Mouse (Mus musculus) limb, embryonic 10.5 days (tissue): ENCODE results near the gene Lrrc10b. TPM values are rescaled to one million over a fixed set of nuclear protein-coding genes. Genes with fewer than 3 reads are reported as not detected.

Experiments used
- DNase-seq: peaks from one replicate; pipeline ENCODE4 v3.0.0-alpha.2; 2017; ENCODE audit warnings: low spot score
- H3K27ac ChIP-seq: fragments of 300-500 bp; sonication (generic); 2 replicates; pipeline ENCODE4 v1.5.1; 2016; ENCODE audit warnings: mild to moderate bottlenecking
- H3K27me3 ChIP-seq: fragments of 300-500 bp; sonication (generic); 2 replicates; pipeline ENCODE4 v1.6.1; 2016; ENCODE audit warnings: low read depth, mild to moderate bottlenecking; ENCODE audit not compliant: poor library complexity, severe bottlenecking
- H3K36me3 ChIP-seq: fragments of 300-500 bp; sonication (generic); 2 replicates; pipeline ENCODE4 v1.6.1; 2016; ENCODE audit warnings: mild to moderate bottlenecking, moderate library complexity
- H3K4me1 ChIP-seq: fragments of 300-500 bp; sonication (generic); 2 replicates; pipeline ENCODE4 v1.6.1; 2016
- H3K4me3 ChIP-seq: fragments of 300-500 bp; sonication (generic); 2 replicates; pipeline ENCODE4 v1.5.1; 2016; ENCODE audit warnings: mild to moderate bottlenecking, moderate library complexity
- H3K9me3 ChIP-seq: fragments of 300-500 bp; sonication (generic); replicated peaks from 2 replicates; pipeline ENCODE4 v1.6.1; 2016; ENCODE audit warnings: mild to moderate bottlenecking
- WGBS: fragments of 180-500 bp; shearing (Covaris S2); methylation state at CpG from one replicate; pipeline ENCODE4 v1.1.7; 2016; 5-methylcytosine and 5-hydroxymethylcytosine counted together
- polyA plus RNA-seq: library from polyadenylated mRNA; unstranded; fragments of >200 nt; fragmentation: Nextera tagmentation; extraction: Ambion mirVana; gene quantifications from 2 replicates; pipeline ENCODE4 v1.2.1, GENCODE M21; 2016

Gene Lrrc10b
- 0.11 TPM in 1 of 2 replicates, not detected in the other for polyA plus RNA-seq

DNA sequence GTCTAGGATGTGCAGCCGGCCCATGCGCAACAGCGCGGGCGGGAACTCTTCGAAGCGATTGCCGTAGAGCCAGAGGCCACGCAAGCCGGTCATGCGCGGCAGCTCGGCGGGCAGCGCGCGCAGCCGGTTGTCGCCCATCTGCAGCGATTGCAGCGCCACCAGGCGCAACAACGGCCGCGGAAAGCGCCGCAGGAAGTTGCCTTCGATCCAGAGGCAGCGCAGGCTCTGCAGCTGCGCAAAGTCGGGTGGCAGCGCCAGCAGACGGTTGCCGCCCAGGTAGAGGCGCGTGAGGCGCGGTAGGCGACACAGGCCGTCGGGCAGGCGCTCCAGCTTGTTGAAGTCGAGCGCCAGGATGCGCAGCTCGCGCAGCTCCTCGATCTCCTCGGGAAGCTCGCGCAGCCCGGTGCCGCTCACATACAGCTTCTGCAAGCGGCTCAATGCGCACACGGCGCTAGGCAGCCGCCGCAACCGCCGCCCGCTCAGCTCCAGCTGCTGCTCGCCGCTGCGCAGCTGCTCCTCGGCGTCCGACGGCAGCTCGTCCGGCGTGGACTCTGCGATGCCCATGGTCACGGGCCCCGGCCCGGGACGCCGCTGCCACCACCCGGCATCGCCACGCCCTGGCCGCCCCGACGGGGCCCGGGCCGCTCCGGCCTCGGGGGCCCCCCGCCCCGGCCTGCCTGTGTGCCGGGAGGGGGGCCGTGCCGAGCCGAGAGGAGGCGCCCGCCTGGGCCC lies at the start of gene Lrrc10b:
TSS of gene Lrrc10b (minus strand) at position 722 of the 732 bp plus-strand sequence.
- peaks cover 20% of the 10 kb centered on the region for H3K4me1 ChIP-seq
- no peaks in the 10 kb centered on the region for H3K36me3 ChIP-seq
- H3K9me3 ChIP-seq: no peaks in the 10 kb centered on the region
- WGBS: under 1% methylated on average over 96 of the region's 96 CpGs
- peak within 1 kb of the TSS; percentile 61 for H3K4me3 ChIP-seq
- peak within 1 kb of the TSS; percentile 63 for H3K27ac ChIP-seq
- H3K27me3 ChIP-seq: peaks cover 100% of the 10 kb centered on the region
- peak; percentile 80 for DNase-seq

DNA sequence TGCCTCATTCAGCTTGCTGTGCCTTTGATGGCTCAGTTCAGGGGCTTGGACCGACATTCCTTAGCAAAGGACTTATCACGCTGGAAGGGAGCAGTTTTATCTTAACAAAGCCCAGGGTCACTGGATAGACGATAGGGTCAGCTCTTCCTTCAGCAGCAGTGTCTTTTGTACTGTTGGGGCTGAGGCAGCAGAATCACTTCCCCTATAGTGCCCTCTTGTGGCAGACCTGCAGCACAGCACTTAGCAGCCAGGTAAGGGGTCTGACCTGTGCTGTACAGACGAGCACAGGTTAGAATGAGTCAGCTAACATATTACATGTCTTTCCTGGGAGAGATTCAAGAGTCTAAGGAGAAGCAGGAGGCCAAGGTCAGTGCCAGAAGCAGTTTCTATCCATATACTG lies 45.3 kb upstream of the Lrrc10b start:
- Histone ChIP-seq H3K4me1 (0 out of 2 replicates have a peak, but pooled peaks cover under 1% of the 10 kb centered on the region), H3K4me3 (no peak overlapping the region), H3K36me3 (peaks cover 80% of the 10 kb centered on the region), H3K27me3 (no peaks in the 10 kb centered on the region), H3K9me3 (no peaks in the 10 kb centered on the region), H3K27ac (no peak overlapping the region)
- DNase-seq: peak; percentile 62
- 18% methylated on average over 4 of the region's 4 CpGs for WGBS

DNA sequence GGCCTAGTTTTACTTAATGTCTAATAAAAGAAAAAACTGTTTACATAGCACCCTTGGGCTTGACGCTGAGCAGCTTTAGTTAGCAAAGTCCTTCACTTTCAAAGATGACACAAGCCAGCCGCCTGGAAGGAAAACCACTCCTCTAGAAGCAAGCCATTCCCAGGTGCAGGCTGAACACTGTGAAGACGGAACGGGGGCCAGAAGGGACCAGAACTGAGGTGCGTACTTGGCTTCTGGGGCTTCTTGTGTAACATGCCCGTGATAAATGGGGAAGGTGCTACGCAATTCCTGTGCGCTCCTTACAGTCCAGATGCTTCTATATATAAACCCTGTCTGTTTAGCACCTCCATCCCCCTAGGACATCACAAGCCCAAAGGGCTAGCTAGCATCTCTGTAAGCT lies 43.3 kb upstream of the Lrrc10b start:
- H3K36me3 ChIP-seq: peaks cover 62% of the 10 kb centered on the region
- 95% methylated on average over 8 of the region's 8 CpGs for WGBS
- no peaks in the 10 kb centered on the region for H3K27me3 ChIP-seq
- 0 out of 2 replicates have a peak, but pooled peaks cover 4% of the 10 kb centered on the region for H3K4me1 ChIP-seq
- H3K4me3 ChIP-seq: no peak overlapping the region
- no peak overlapping the region for H3K27ac ChIP-seq
- DNase-seq: no peak
- no peaks in the 10 kb centered on the region for H3K9me3 ChIP-seq

DNA sequence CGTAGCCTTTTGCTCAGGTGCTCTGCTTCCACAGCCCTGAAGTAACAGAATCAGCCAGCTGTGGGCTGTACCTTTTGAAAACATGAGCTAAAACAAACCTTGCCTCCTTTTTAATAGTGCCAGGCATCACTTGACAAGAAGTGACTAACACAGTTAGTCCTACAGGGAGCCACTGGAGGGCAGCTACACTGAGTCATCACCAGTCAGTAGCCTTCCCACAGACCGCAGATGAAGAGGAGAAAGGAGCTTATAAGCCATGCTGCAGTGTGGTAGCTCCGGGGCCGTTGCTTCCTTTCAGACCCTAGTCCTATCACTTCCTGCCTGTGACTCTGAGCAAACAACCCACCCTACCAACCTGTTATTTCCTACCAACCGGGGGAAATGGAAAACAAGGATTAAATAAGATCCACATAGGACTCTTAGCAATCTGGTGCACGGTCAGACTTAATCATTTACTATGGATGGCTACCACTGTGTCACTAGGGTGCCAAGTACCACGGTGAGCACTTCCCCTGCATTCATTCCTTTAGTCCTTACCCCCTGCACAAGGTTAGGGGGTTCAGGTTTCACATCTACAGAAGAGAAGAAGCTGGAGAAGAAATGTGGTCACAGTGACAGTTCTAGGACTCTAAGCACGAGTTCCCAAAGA lies 40.4 kb upstream of the Lrrc10b start:
- 68% methylated on average over 8 of the region's 8 CpGs for WGBS
- H3K36me3 ChIP-seq: peaks cover 37% of the 10 kb centered on the region
- no peak for DNase-seq
- H3K9me3 ChIP-seq: no peaks in the 10 kb centered on the region
- no peak overlapping the region for H3K27ac ChIP-seq
- H3K4me1 ChIP-seq: peaks cover 9% of the 10 kb centered on the region
- H3K27me3 ChIP-seq: no peaks in the 10 kb centered on the region
- no peak overlapping the region for H3K4me3 ChIP-seq

DNA sequence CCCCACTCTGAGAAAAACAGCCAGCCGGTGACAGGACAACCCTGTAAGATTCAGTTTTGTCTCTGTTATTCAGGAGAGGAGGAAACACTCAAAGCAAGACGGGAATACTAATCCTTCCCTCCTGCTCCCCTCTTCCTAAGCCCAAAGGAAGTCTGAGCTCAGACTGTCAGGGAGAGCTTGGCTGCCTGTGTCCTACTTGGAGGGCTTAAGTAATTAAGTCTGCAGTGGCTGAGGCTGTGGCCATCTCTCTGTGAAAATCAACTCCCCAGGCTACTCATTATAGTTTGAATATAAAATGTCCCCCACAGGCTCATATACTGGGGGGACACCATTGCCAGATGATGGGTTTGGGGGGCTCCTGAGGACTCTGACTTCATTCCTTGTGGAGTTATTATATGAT lies 39.7 kb upstream of the Lrrc10b start:
- Histone ChIP-seq H3K9me3 (no peaks in the 10 kb centered on the region), H3K4me3 (no peak overlapping the region), H3K4me1 (peaks cover 16% of the 10 kb centered on the region), H3K27me3 (no peaks in the 10 kb centered on the region), H3K27ac (no peak overlapping the region), H3K36me3 (peaks cover 31% of the 10 kb centered on the region)
- DNase-seq: no peak
- 69% methylated on average over 2 of the region's 2 CpGs for WGBS

DNA sequence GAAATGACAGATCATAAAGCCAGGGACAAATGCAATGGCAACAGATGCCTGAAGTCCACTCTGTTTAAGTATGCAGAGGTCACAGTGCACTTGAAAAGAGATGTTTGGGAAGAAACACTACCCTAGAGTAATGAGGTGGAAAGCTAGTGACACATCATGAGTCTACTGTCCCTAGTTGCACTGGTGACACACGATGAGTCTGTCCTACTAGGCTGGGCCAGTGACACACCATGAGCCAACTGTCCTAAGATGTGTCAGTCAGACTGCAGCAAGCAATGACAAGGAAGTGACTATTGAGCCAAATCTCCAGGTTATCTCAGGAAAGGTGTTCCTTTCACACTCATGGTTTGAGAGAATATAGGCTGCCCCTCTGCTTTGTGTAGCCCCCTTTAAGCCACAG lies 38.4 kb upstream of the Lrrc10b start:
- Histone ChIP-seq H3K27me3 (no peaks in the 10 kb centered on the region), H3K4me1 (peaks cover 19% of the 10 kb centered on the region), H3K36me3 (peaks cover 18% of the 10 kb centered on the region), H3K9me3 (no peaks in the 10 kb centered on the region), H3K27ac (no peak overlapping the region), H3K4me3 (no peak overlapping the region)
- DNase-seq: no peak
- 87% methylated on average over 1 of the region's 1 CpGs for WGBS

DNA sequence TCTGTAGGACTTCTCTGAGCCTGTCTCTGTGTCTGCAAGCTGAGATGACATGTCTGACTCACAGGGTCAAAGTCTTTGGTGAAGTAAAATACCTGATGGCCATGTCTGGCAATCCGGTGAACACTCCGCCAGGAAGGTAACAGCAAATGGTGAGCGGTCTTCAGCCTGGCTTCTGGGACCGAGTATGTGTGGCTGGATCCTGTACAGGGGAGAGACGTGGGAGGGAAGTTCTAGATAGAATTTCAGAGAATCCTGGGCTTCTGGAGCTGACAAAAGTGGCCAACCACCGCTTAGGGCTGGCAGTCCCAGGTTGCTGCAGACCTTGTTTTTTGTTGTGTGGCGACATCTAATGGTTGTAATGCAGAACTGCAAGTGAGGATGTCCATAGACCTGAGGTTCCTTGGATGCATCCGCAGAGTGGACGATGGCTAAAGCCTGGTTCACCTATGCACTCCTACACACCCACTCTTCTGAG lies 29.0 kb upstream of the Lrrc10b start:
- Histone ChIP-seq H3K27me3 (peaks cover 10% of the 10 kb centered on the region; the same call in 1 of the 2 replicates), H3K4me3 (no peak overlapping the region), H3K36me3 (no peaks in the 10 kb centered on the region), H3K9me3 (no peaks in the 10 kb centered on the region), H3K4me1 (peaks cover 5% of the 10 kb centered on the region; the same call in 1 of the 2 replicates), H3K27ac (no peak overlapping the region)
- DNase-seq: peak; percentile 62
- 22% methylated on average over 9 of the region's 9 CpGs for WGBS

DNA sequence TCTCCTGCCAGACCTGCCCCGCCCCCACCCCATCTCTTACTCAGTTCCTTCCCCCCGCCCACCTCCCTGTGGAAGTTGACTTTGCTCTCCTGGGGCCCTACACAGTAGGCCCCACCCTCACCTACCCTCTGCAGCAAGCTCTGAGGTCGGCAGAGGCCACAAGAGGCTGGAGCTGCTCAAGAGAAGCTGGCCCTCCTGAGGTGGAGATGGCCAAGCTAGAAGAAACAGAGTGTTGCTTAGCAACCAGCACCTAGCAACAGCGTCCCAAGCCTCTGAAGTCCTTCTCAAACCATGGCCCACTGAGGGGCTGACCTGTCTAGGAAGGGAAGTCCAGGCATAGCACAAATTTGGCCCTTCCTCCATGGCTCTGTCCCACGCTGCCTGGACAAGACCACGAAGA lies 25.4 kb upstream of the Lrrc10b start, which contains the start of gene Ppp1r32:
TSS of gene Ppp1r32 (minus strand) at position 226 of the 400 bp plus-strand sequence.
- H3K27ac ChIP-seq: no peak within 1 kb of the TSS
- no peak within 1 kb of the TSS for H3K4me3 ChIP-seq
- WGBS: 33% methylated on average over 6 of the region's 6 CpGs
- peaks cover 14% of the 10 kb centered on the region; the same call in 1 of the 2 replicates for H3K27me3 ChIP-seq
- peaks cover 5% of the 10 kb centered on the region; the same call in 1 of the 2 replicates for H3K4me1 ChIP-seq
- peak; percentile 62 for DNase-seq
- H3K9me3 ChIP-seq: no peaks in the 10 kb centered on the region
- no peaks in the 10 kb centered on the region for H3K36me3 ChIP-seq

DNA sequence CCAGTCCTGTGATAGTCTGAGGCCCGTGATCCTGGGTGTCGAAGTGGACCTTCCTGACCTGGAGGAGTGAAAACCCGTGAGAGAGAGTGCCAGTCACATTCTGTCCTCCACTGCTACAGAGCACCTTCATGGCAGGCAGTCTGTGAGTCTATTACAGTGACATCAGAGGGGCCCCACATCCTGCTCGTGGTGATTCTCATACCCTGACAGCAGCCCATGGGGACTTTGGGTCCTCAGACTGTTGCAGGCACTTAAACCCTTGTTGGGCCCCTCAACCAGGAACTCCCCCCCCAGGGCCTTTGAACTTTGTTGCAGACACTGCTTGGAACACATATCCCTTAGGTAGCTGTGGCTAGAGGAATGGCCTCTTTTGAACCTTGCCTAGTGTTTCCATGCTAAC lies 22.3 kb upstream of the Lrrc10b start:
- DNase-seq: no peak
- H3K27me3 ChIP-seq: peaks cover 8% of the 10 kb centered on the region; the same call in 1 of the 2 replicates
- H3K4me3 ChIP-seq: no peak overlapping the region
- H3K4me1 ChIP-seq: peaks cover 5% of the 10 kb centered on the region; the same call in 1 of the 2 replicates
- WGBS: 56% methylated on average over 4 of the region's 4 CpGs
- no peaks in the 10 kb centered on the region for H3K9me3 ChIP-seq
- no peaks in the 10 kb centered on the region for H3K36me3 ChIP-seq
- H3K27ac ChIP-seq: no peak overlapping the region

DNA sequence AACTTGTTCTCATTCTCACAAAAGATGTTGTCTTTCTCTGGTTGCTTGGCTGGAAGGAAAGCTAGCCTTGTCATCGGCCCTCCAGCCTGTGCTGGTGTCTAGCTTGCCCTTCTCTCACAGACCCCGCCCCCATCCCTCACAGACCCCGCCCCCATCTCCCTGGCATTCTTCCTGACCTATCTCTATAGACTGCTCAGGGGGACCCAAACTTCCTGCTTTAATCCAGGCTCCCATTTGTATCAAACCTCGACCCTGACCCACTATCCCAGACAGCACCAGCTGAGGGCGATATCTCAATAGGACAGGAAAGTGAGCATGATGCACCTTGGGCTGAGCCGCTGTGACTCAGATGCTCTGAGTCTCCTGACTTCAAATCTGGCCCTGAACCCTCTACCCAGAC lies 16.5 kb upstream of the Lrrc10b start:
- Histone ChIP-seq H3K4me3 (no peak overlapping the region), H3K9me3 (no peaks in the 10 kb centered on the region), H3K4me1 (peaks cover 9% of the 10 kb centered on the region; the same call in 1 of the 2 replicates), H3K27ac (no peak overlapping the region), H3K27me3 (peaks cover 13% of the 10 kb centered on the region; the same call in 1 of the 2 replicates), H3K36me3 (no peaks in the 10 kb centered on the region)
- DNase-seq: no peak
- WGBS: 19% methylated on average over 6 of the region's 6 CpGs

DNA sequence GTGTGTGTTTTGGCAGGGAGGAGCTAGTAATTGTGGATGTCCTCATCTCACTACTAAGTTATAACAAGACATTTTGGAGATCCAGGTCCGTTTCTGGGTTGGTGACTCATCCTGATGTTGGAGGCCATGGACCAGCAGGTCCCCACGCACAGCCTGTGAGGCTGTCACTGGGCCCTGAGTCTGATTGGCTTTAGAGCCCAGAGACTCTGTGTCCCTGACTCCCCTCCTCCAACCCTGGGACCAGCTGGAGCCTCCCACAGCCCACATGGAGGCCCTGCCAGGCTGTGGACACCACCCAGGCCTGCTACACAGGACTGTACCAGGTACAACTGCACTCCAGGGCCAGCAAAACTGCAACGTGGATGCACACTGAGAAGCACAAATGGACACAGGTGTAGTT lies 15.7 kb upstream of the Lrrc10b start:
- peaks cover 10% of the 10 kb centered on the region; the same call in 1 of the 2 replicates for H3K4me1 ChIP-seq
- no peak for DNase-seq
- no peak overlapping the region for H3K27ac ChIP-seq
- H3K36me3 ChIP-seq: no peaks in the 10 kb centered on the region
- H3K27me3 ChIP-seq: peaks cover 13% of the 10 kb centered on the region; the same call in 1 of the 2 replicates
- no peak overlapping the region for H3K4me3 ChIP-seq
- no peaks in the 10 kb centered on the region for H3K9me3 ChIP-seq
- 72% methylated on average over 3 of the region's 3 CpGs for WGBS

DNA sequence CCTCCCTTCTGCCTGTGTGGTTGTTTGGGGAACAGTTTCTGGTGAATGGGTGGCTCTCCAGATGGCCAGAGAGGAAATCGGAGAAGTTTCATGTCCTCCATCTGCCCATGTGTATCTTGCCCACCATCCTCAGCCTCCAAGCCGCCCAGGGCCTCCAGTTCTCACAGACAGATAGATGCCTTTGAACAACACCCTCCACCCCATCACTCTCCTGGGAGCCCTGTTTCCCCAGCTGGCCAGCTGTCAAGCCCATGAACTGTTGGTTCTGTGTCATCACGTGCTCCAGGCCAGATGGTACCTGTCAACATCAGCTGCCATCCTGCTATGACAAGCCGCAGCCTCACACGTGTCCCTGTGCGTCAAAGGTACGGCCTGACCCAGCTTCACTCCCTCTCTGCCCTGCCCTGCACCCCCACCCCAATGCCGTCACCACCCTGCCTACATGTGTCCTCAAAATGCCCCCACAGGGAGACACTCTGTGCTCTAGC lies 11.9 kb upstream of the Lrrc10b start:
- Histone ChIP-seq H3K4me3 (no peak overlapping the region), H3K36me3 (no peaks in the 10 kb centered on the region), H3K4me1 (peaks cover 13% of the 10 kb centered on the region; the same call in 1 of the 2 replicates), H3K9me3 (no peaks in the 10 kb centered on the region), H3K27ac (no peak overlapping the region), H3K27me3 (peaks cover 11% of the 10 kb centered on the region; the same call in 1 of the 2 replicates)
- DNase-seq: no peak
- WGBS: 60% methylated on average over 8 of the region's 8 CpGs

DNA sequence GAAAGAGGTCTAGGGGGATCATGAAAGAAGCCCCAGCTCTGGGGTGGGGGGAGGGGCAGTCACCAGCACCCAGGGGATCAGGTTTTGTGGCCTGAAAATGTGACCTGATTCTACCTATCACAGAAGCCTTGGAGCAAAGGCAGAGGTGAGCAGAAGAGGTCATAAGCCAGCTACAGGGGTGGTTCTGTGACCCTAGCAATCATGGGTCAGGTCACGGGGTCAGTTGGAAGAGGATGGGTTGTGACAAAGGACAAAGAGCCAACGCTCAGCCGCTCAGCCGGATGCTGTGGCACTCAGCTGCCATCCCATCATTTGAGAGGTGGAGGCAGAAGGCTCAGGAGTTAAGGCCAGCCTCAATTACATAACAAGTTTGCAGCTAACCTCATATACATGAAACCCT lies 7.2 kb upstream of the Lrrc10b start:
- H3K27ac ChIP-seq: no peak overlapping the region; the same call in 1 of the 2 replicates

More for the DNA sequence above, 7.2 kb upstream of the Lrrc10b start:
- 21% methylated on average over 4 of the region's 4 CpGs for WGBS
- Histone ChIP-seq H3K9me3 (no peaks in the 10 kb centered on the region), H3K4me3 (no peak overlapping the region), H3K36me3 (no peaks in the 10 kb centered on the region), H3K27me3 (peaks cover 52% of the 10 kb centered on the region), H3K4me1 (peaks cover 21% of the 10 kb centered on the region)
- no peak for DNase-seq
